Mouse (Mus musculus): Measurements from ENCODE around the gene Elf2.

DNA sequence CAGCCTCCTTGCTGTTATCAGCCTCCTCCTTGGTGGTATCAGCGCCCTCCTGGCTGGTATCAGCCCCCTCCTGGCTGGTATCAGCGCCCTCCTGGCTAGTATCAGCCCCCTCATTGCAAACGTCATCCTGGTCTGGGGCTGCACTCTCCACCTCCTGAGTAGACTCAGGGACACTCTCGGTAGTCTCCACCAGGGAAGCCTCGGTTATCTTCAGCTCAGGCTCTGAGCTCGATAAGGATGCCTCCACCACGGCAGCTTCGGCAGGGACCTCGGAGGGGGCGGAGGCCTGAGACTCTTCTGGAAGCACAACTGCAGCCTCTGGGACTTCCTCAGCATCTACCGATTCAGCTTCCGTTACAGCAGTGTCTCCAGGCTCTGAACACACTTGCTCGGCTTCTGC is 48.4 kb upstream of the Elf2 start:
- peak; percentile 52 for TF ChIP-seq CTCF (IDR thresholded peaks at IDR 0.05; ENCODE audit: low read depth)
- peak; percentile 93 for TF ChIP-seq EP300 (IDR thresholded peaks at IDR 0.05; ENCODE audit: low read depth)
